Mouse (Mus musculus) fibroblast of lung, adult 2 months (primary cell): Measurements from ENCODE around the gene Asic5.

Source experiments
- DNase-seq: peaks from one replicate; pipeline ENCODE4 v3.0.0-alpha.2; 2011; ENCODE audit warnings: low read depth

Asic5 gene

GRCm38 (mm10) chr3:82014148-82014703 lies 32.1 kb downstream of the Asic5 start:
- no peak for DNase-seq

DNA sequence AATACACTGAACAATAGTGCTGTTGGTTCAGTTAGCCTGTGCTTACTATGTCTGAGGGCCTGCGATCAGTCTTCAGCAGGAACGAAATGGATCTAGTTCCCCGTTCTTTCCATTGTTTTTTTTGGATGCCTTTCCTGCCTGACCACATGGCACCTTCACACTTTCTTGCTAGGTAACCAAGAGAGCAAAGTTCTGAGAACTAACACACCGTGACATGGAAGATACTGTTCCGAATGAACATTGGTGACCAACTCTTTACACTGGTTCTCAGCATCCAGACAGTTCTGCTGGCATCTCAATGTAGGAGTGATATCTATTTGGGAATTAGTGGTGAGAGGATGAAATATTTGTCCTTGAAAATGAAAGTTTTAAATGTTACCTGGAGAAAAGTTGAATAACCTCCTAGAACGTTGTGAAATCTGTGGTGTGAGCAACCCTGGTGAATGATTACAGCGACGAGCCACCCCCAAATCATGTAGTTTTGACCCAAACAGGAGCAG lies 40.4 kb downstream of the Asic5 start:
- DNase-seq, result no peak

DNA sequence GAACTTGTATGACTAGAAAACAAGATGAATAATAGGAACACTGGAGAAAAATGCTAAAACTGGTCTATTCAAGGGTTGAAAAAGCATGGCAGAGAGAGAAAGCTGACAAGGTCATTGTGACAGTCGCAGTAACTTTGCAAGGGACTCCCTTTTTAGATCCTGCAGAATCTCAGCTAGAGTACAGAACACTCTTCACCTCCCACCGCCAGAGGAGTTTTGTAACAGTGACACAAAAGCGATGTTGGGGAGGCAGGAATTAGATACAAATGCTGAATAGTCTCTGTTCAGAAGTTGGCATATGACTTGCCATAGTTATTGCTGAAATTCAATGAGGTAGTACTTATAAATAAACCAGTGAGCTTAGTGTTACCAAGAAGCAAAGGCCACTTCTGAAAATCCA lies 41.0 kb downstream of the Asic5 start:
- DNase-seq, result no peak

- DNase-seq, result no peak
Observed at GRCm38 (mm10) chr3:82027286-82027685, 45.2 kb downstream of the Asic5 start.

DNA sequence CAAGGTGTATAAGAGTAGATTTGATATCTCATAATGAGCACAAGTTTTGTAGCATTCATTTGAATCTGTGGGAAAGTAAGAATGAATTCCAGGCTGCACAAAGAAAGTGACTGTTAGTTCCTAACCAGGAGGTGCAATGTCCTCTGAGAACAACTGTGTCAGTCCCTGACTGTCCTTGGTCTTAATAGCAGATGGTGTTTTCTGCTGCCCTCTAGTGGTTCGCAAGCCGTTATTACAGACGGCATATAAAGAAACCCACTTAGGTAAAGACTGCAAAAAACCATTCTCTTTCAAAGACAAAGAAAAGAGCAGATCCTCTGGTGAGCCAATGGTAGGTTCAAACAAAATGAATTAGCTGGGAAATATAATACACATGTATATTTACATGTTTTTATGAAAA lies 47.1 kb downstream of the Asic5 start:
- no peak for DNase-seq

DNA sequence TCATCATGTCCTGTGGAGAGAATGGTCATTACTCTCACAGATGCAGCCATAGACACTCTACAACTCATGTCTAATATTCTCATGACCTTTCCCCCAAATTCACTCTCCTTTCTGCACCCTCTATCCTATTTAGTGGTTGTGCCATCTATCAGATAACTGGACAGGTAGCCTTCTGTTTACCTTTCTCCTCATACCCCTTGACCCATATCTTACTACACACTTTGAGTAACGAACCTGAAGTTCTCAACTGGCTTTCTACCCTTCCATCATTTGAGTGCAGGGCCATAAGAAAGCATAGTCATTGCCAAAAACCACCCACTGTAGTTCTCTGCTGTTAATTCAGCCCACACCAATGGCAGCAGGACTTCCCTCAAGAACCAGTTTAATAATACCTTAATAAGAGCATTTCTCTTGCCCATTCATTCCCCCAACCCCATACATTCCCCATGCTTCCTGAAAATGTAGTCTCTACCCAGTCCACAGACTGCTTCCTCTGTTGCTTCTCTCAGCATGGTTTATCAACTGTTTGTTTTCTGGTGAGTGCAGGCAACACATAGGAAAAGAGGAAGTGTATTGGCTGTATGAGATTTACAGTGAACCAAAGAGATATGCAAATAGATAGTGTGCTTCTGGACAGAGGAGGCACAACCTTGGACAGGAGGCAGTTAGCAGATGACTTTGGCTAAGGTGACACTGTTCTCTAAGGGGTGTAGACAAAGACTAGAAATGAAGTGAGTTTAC lies 48.1 kb downstream of the Asic5 start:
- no peak for DNase-seq

GRCm38 (mm10) chr3:82036262-82037044 lies 54.4 kb downstream of the Asic5 start:
- no peak for DNase-seq

GRCm38 (mm10) chr3:82043676-82044075 lies 61.6 kb downstream of the Asic5 start:
- no peak for DNase-seq

- DNase-seq, result no peak
Observed at GRCm38 (mm10) chr3:82044902-82045301, 62.8 kb downstream of the Asic5 start.

DNA sequence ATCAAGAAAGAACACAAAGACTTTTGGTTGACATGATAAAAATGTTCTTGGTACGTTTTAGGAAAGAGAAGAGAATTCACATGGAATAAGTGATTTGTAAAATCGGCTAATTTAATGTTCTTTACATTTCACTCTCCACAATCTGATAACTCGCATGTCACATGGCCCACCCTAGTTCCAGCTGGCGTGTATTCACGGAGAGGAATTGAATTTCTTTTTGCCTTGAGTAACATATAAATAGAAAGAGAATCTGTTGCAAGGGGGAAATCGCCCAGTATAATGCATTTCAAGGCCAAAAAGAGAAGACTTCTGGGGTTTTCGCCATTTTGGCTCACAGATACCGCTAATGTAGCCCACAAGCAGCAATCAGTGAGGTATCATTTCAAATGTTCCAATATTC lies 64.0 kb downstream of the Asic5 start:
- DNase-seq, result no peak

DNA sequence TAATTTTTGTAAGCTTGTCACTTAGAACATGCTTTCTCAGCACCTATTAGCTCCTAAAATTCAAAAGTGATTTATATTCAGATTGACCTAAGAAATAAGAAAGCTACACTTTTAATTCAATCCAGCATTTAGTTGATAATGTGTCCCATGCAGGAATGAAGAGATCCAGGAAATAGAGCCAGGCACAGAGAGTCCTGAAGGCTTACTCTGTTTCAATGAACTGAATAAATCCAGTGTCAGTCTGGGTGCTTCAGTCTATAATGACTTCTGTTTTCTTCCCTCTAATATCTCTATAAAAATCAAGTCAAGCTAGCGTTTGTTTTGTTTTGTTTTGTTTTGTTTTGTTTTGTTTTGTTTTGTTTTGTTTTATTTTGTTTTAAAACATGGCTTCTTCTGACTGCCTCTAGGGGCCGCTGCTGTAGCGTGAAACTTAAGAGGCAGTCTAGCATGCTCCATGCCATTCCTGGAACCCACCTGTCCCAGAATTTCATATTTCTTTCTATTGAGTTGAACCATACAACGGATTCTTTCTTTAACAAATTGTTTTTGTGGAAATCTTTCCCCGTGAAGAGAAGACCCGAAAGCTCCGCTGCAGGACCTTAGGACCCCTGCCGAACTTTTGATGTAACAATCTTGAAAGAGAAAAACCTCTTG lies 65.1 kb downstream of the Asic5 start:
- DNase-seq, result no peak

GRCm38 (mm10) chr3:82048078-82048477 lies 66.0 kb downstream of the Asic5 start:
- DNase-seq, result no peak

- DNase-seq, result no peak
Observed at GRCm38 (mm10) chr3:82048681-82049080, 66.6 kb downstream of the Asic5 start.

DNA sequence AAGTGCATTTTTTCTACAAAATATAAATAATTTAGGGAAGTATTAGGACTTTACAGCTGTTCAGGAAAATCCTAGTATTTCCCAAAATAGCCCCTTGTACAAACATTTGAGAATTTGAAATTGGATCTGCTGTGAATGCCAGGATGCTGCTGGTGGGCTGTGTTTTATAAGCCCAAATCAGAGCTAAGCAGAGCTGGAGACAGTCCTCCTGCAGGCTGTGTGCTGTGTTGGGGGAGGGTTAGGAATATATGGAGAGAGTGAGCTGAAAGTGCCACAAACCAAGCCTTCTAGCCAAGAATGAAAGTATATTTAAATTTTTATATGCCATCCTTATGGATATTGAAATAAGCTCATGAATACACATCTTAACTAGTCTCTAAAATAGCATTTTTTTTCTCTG lies 69.4 kb downstream of the Asic5 start:
- DNase-seq, result no peak

DNA sequence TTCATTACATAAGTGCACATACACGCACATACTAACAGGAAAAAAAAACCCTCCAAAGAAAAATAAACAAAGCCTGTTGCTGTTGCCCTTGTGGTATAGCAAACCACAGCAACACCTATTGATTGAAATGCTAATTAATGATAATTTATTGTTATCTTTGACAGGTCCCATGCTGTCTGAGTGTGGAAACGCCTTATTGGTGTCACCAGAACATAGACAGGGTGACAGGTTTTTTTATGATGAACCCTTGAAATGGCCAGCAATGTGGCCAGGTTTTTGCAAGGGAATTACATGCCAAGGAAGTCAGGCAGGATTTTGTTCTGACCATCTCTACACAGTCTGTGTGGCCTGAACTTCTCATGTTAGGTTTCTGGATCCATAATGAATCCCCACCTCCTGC lies 69.9 kb downstream of the Asic5 start:
- no peak for DNase-seq

GRCm38 (mm10) chr3:82054283-82054974 lies 72.3 kb downstream of the Asic5 start:
- DNase-seq, result no peak

- DNase-seq, result no peak
Observed at GRCm38 (mm10) chr3:82057201-82057600, 75.1 kb downstream of the Asic5 start.

- DNase-seq, result no peak
Observed at GRCm38 (mm10) chr3:82061402-82062180, 79.5 kb downstream of the Asic5 start.

GRCm38 (mm10) chr3:82067830-82068229 lies 85.7 kb downstream of the Asic5 start:
- DNase-seq, result no peak
